Mouse (Mus musculus): ENCODE data around the gene Upk3a.
"Not testable (repeated sequence)": the region's sequence is repeated elsewhere in the genome, so short reads cannot be mapped to it uniquely, and the experiment has no call there.

Upk3a gene

DNA sequence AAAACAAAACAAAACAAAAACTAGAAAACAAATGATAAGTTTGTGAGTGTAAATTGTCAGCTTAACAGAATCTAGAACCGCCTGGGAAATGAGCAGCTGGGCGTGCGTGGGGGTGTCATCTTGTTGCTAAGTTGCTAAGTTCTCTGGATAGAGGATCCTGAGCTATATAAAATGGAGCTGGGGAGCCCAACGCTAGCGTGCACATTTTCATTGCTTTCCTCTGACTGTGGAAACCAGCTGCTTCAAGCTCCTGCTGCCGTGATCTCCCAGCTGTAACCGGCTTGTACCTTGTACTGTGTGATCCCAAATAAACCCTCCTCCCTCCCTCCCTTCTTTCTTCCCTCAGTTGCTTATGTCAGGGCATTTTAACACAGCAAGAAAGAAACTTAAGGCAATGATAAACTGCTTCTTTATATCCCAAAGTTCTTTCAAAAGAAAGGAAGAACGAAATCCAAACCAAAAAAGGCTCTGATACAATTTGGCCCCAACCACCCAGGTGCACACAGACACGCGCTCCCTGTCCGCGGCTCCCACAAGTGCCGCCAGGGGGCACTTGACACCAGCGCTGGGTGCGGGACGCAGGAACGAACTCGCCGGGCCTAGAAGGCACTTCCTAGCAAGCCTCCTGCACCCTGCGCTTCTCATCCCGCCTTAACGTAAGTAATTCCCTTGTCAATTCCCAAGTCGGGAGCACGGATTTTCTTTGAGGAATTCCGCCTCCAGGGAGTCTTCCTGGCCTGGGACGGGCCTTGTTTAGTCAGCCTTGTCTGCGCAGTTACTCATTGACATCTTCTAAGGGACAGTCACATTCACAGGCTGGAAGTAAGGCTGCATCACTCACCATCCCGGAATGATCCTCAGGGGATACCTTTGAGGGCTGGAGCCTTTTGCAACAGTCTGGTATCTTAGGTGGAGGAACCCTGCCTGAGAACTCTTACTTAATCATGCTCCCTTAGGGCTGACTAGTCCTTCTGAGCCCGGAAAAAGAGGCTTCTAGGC, 15.7 kb upstream of the Upk3a start:
- DNase-seq (ENCODE audit: low read depth, low spot score), result peak; percentile 93

DNA sequence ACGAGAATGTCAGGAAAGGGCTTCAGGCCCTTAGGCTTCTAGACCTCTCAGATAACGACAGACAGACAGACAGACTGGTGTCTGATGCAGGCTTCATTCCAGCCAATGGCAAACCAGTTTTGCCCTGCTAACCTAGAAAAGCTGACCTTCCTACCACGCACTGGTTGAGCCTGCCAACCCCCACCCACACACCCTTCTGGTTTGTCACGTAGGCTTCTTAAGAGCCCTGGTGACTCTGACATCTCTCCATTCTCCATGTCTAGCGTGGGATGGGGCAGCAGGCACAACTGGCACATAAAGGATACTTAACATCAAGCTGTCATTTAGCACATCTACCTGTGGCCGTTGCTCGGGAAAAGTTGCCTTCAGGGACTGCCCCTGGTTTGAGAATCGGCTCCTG, 7.3 kb upstream of the Upk3a start:
- DNase-seq (ENCODE audit: low read depth, low spot score), result no peak

DNA sequence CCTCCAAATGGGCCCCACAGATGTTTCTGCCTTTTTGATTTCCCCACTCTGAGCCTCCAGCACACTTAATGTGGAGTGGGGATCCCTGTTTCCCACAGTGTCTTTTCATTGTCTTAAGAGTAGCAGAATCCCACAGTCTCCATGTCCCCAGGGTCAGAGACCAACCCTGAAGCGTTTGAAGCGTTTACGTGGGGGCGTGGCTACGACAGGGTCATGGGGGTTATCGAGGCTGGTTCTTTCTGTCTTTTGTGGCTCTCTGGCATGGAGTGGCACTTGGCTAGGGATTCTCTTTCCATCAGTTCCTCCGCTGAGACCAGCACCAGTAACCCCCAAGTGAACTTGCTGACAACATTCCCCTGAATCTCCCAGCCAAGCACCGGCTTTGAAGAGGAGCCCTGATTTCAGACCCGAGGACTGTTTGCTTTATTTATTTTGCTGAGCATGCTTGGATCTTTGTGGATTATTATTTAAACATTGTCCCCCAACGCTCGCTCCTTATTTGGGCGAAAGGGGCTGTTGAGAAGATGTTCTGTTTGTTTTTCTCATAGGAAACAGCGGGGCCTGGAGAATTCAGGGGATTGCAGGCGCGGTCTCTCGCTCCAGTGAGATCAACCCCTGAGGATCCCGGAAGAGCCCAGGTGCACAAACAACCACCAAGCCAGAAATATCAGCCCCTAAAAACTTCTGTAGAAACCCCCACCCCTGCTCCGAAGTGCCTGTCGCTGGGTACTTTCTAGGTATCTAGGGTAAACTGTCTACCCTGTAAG, 4.9 kb upstream of the Upk3a start:
- DNase-seq (ENCODE audit: low read depth, low spot score), result peak; percentile 72

DNA sequence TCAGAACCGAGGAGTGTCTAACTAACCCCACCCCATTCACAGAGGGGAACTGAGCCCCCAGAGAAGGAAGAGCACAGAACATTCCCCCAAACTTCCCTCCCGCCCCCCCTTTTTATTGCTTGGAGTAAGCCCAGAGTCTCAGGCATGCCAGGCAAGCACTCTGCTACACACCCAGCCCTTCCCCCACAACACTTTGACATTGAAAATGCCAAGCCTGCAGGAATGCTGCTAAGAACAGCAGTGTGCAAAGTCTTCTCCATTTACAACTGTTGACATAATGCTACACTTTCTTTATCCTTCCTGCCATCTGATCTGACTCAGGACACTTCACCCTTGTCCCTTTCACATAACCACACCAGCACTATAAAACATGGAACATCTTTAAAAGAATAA, 4.3 kb upstream of the Upk3a start:
- DNase-seq (ENCODE audit: low read depth, low spot score), result no peak

DNA sequence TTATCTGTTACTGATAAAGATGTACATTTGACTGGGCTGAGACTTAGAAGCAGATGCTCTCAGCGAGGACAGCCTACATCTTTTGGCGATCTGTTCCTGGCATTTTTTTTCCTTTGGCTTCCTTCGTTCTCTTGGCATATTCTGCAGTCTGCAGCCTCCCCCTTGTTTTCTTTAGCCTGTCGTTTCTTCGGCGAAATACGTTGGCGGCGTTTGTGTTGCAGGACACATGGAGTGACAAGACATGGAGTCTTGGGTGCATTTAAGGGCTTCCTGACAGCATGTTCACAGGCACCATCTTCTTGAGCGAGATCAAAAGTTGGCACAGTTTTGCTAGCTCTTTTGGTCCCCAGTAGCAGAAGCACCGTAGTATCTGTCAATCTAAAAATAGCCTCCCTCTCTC, 1.2 kb upstream of the Upk3a start:
- DNase-seq (ENCODE audit: low read depth, low spot score), result no peak

DNA sequence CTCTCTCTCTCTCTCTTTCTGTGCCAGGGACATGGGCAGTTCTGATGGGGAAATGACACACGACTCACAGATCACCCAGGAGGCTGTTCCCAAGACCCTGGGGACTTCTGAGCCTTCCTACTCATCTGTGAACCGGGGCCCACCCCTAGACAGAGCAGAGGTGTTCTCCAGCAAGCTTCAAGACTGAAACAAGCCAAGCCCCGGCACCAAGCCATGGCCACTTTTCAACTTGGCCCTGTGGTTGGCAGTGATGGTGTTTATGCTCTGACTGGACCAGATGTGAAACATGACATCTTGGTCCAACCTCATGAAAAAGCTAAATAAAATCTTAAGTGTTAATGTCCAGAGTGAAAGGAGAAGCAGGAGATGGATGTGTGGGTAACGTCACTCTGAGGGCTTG, 5.3 kb downstream of the Upk3a start:
- DNase-seq (ENCODE audit: low read depth, low spot score), result no peak

DNA sequence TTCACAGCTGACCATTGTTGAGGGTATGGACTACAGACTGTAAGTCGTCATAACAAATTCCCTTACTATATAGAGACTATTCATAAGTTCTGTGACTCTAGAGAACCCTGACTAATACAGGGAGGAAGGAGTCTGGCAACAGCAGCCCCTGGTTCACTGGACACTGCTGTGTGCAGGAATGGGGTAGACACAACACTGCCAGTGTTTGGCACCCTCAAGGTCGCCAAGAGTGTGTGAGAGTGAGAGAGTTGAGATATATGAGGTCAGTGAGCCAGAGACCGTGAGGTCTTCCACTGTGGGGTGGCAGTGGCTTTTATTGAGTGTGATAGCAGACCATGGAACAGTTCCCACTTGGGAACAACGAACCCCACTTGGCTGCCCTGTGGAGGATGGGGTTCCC, 9.3 kb downstream of the Upk3a start:
- no peak for DNase-seq (ENCODE audit: low read depth, low spot score)

DNA sequence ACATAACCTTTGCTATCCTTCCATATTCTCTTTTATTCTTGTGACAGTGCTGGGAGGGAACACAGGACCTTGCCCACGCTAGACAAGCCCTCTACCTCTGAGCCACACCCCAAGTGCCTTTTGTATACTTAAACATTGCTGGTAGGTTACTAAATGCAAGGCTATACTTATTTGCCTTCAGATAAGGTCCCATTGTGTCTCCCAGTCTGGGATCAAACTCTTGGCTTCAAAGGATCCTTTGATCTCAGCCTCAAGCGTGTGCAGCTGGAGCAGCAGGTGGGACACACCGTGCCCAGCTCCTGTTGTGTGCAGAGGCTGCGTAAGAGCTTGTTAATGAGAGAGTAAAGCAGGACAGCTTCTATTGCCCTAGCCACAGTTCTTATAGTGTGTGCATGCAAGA, 10.8 kb downstream of the Upk3a start:
- DNase-seq (ENCODE audit: low read depth, low spot score), result peak; percentile 90

DNA sequence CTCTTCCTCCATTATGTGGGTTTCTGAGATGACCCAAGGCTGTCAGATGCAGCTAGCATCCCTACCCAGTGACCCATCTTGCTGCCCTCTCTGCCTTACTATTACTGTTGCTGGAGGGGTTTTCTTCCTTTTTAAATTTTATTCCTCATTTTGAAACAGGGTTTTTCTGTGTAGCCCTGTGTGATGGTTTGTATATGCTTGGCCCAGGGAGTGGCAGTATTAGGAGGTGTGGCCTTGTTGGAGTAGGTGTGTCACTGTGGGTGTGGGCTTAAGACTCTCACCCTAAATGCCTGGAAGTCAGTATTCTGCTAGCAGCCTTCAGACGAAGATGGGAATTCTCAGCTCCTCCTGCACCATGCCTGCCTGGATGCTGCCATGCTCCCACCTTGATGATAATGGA, 11.7 kb downstream of the Upk3a start, which contains the start of gene Fam118a:
Fam118a (plus strand) TSS at position 301 of the 400 bp plus-strand sequence.
- not testable (repeated sequence) for DNase-seq (ENCODE audit: low read depth, low spot score)

DNA sequence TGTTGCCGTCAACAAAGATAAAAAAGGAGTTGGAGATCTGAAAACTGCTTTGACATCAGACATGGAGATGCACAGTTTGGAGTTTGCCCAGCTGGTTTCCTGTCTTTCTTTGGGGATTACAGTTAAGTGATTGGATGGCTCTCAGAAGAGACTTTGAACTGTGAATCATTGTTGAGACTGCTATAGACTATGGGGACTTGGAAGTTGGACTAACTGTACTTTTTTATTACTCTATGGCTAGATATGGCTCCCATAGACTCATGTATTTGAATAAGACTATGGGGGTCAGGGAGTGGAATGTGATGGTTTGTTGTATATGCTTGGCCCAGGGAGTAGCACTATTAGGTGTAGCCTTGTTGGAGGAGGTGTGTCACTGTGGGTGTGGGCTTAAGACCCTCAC, 13.7 kb downstream of the Upk3a start:
- not testable (repeated sequence) for DNase-seq (ENCODE audit: low read depth, low spot score)

DNA sequence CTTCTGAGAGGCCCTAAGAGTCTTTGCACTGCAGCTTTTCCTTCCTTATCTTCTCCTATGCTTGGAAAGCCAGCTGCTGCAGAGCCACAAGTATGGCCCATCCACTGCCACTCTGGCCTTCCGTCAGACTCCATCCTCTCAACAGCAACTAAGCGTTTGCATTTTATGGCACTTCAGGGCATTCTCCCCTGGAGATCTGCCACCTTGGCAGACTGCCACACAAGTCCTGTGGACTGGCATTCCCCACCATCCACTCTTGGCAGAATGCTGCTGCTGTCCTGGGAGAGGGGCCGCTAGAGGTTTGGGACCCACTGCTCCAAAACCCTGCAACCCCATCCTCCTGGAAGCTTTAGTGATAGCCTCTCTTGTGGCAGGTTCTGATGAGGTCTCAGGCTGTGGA, 14.9 kb downstream of the Upk3a start:
- DNase-seq (ENCODE audit: low read depth, low spot score), result no peak

DNA sequence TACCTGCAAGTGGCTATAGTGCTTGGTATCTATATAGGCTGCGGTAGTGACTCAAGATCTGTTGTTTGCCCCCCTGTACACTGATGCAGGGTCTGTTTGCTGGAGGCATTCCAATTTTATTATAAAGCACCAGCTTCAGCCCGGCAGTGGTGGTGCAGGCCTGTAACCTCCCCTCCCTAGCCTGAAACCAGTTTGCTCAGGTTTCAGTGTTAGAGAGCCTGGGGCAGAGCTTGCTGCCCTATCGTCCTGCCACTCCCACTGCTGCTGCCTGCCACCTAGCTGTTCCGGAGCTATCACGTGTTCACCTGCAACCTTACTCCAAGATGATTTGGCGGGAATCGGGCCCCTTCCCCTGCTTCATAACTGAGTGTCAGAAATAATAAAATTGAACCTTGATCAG, 17.0 kb downstream of the Upk3a start:
- peak; percentile 75 for DNase-seq (ENCODE audit: low read depth, low spot score)

DNA sequence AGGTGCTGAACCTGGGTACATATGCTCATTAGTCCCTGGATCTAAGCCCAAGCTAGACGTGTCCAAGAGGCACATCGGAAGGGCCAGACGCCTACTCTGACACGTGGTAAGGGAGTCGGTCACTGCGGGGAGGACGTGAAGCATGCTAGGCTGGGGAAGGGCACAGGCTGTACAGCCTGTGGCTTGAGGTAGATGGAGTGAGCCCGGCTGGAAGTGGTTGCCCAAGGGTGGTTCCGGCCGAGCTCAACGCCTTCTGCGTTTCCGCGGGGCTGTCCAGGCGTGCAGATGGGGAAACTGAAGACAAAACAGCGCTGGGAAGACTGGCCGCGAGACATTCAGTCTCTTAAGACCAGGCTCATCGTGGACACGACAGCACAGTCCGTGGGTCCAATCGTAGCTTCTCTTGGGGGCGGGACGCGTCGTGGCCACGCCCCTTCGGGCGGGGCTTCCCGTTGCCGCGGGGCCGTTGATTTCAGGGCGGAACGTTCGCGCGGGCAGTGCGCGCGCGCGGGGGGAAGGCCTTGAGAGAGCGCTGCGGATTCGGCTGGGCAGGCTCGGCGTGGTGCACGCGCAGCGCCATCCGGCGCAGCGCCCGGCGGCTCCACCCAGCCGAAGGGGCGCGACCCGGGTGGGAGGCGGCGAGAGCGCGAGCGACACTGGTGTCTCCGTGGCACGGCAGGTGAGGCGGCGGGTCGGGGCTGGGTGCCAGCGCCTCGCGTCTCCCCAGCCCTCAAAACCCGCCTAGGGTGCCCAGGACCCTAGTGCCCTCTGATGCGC, 19.8 kb downstream of the Upk3a start:
- DNase-seq (ENCODE audit: low read depth, low spot score), result peak; percentile 99

DNA sequence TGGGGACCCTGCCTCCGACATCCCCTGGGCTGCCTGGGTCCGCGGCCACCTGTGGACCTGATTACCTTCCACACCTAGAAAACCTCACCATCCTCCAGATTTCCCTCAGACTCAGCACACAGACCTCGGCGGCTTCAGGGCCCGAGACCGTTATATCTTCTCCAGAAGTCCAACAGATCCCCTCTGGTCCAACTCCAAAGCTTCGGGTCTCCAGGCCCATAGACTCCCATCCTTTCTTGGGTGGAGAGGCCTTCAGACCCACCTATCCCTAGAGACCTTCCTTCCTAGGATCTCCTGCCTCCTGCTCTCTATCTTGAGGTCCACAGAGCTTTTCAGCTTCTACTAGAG, 20.4 kb downstream of the Upk3a start:
- DNase-seq (ENCODE audit: low read depth, low spot score), result no peak

DNA sequence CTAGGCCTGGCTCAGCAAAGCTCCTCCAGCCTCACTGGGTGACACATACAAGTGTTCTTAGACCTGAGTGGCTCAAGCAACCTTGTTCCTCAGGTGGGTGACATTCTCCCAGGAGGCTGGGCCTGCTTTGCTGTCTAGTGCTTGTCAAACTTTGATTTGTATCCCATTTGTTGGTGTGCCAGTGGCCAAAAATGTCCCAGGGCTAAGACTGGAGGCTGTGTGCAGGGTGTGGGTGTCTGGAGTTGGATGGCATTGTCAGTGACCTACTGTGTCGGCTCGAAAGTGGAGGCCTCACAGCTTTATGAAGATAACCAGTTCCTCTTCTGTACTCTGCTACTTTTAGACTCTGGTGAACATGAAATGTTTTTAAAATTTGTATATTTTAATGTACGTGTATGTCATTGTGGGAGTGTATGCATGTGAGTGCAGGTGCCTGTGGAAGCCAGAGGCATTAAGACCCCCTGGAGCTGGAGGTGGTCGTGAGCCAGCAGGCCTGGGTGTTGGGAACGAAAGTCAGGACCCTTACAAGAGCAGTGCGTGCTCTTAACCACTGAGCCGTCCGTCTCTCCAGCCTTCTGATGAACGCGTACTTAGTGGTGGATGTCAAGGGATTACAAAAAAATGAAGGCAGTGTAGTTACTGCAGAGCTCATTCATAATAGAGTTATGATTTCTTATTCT, 24.7 kb downstream of the Upk3a start:
- DNase-seq (ENCODE audit: low read depth, low spot score), result no peak

DNA sequence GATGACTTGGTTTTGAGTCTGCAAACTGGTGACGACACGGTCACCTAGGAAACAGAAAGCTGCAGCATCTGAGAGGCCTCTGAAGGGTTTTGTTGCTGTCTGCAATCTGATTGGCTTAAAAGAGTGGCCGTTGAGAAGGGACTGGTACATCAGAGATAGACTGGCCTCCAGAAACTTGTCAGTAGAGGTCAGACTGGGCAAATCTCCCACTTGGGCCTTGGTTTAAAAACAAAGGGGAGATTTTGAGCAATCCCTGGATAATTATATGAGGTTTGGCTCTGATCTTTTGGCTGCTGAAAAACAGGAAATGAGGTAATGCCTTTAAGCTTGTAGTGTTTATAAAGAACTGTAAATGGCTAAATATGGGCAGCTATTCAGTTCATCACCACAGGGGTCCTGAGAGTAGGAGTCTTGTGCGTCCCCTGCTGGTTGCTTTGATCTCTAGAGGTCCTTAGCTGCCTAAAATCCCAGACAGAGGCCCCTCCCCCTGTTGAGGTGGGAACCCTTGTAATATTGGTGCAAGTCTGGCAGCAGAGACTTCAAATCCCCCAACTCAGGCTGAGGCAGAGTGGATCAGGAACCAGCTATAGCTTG, 25.5 kb downstream of the Upk3a start:
- peak; percentile 93 for DNase-seq (ENCODE audit: low read depth, low spot score)

DNA sequence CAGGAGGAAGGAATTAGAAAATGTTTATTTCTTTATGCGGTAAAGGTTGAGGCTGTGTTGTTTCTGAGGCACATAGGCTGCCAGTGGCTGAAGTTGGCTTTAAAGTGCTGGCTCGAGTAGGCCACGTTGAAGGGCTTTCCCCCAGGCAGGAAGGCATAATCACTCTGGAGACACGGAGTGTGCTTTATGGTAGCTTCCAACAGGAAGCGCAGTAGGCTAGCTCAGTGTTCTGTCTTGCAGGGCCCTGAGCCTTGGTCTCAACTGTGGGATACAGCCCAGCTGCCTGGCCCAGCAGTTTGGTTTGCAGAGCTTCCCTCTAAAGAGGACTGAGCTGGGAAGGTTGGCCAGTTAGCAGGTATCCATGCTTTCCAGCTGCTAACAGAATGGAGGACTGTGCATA, 26.2 kb downstream of the Upk3a start:
- no peak for DNase-seq (ENCODE audit: low read depth, low spot score)

DNA sequence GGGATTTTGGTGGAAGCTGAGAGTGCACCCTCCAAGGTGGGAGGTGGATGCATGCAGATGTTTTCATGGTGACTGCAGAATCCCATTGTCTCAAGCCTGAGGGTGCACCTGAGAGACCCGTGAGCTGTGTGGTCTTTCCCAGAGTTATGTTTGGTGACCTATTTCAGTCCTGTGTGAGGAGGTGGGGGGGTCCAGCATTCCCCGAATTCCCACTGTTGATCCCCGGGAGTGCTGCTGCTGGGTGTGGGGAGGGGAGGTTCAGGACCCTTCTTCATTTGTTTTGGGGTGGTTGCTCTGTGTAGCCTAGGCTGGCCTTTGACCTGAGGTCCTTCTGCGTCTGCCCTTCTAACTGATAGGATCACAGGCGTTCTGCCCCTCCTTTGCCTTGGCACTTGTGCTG, 26.8 kb downstream of the Upk3a start:
- DNase-seq (ENCODE audit: low read depth, low spot score), result no peak

DNA sequence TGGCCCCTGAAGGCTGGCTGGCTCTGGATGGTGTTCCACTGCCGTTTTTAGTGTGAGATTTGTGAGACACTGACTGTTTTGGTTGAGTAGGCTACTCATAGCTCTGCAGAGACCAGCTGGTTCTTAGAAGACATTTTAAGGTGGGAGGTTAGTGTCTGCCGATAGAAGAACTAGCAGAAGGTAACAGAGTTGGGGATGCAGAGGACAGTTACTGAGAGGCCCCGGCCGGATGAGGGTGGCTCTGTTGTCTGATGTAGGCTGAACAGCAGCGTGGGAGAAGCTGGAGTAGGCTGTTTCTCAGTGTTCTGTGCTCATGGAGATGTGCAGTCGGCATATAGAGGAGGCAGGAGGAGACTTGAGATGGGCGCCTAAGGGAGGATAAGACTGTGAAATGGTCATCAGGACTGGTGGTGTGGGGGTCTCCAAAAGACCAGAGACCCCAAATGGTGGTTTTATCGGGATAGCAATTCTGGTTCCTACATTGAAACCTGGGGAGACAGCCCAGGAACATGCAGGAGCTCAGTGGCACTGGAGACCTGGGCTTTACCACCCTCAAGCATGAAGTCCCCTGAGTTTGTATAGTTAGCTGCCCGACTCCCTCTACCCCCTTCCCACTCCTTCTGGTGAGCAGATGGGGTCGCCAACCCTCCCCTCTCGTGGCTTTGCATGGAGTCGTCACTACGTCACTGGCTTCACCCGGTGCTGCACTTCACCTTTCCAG, 29.4 kb downstream of the Upk3a start:
- no peak for DNase-seq (ENCODE audit: low read depth, low spot score)

DNA sequence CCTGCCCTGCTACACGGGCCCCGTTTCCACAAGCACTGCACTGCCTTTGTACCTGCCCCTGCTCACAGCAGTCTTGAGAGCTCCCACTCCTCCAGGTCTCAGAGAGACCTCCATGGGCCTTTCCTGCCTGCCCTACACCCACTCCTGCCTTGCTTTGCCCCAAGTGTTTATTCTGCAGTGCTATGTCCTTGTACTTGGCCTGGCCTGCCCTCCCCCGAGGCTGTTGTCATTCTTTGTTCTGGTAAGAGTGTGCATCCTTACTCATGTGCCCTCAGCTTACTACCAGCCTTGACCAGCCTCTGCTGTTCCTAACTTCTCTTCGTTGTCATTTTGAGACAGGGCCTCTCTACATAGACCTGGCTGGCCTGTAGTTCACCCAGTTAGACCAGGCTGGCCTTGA, 30.9 kb downstream of the Upk3a start:
- no peak for DNase-seq (ENCODE audit: low read depth, low spot score)
